Mouse (Mus musculus): Measurements from ENCODE around the gene Stard8.
"Not testable (repeated sequence)": the region's sequence is repeated elsewhere in the genome, so short reads cannot be mapped to it uniquely, and the experiment has no call there.

Gene Stard8

GRCm38 (mm10) chrX:99046360-99047055 lies 43.5 kb downstream of the Stard8 start:
- DNase-seq (ENCODE audit: low spot score) = no peak

GRCm38 (mm10) chrX:99048111-99048510 lies 45.1 kb downstream of the Stard8 start:
- DNase-seq (ENCODE audit: low spot score) = no peak

GRCm38 (mm10) chrX:99049247-99049646 lies 46.2 kb downstream of the Stard8 start:
- no peak for DNase-seq (ENCODE audit: low spot score)

GRCm38 (mm10) chrX:99050736-99051481 lies 47.9 kb downstream of the Stard8 start:
- no peak for DNase-seq (ENCODE audit: low spot score)

GRCm38 (mm10) chrX:99052255-99052654 lies 49.2 kb downstream of the Stard8 start:
- DNase-seq (ENCODE audit: low spot score) = no peak

GRCm38 (mm10) chrX:99054512-99054911 lies 51.5 kb downstream of the Stard8 start:
- no peak for DNase-seq (ENCODE audit: low spot score)

- no peak for DNase-seq (ENCODE audit: low spot score)
Observed at GRCm38 (mm10) chrX:99057772-99058440, 54.9 kb downstream of the Stard8 start.

- DNase-seq (ENCODE audit: low spot score) = no peak
Observed at GRCm38 (mm10) chrX:99059119-99059518, 56.1 kb downstream of the Stard8 start.

GRCm38 (mm10) chrX:99065582-99065981 lies 62.5 kb downstream of the Stard8 start:
- DNase-seq (ENCODE audit: low spot score) = no peak

- DNase-seq (ENCODE audit: low spot score) = no peak
Observed at GRCm38 (mm10) chrX:99066550-99066949, 63.5 kb downstream of the Stard8 start.

GRCm38 (mm10) chrX:99067232-99067631 lies 64.2 kb downstream of the Stard8 start:
- DNase-seq (ENCODE audit: low spot score) = no peak

GRCm38 (mm10) chrX:99067671-99068151 lies 64.7 kb downstream of the Stard8 start:
- no peak for DNase-seq (ENCODE audit: low spot score)

- DNase-seq (ENCODE audit: low spot score) = no peak
Observed at GRCm38 (mm10) chrX:99071188-99071587, 68.1 kb downstream of the Stard8 start.

- no peak for DNase-seq (ENCODE audit: low spot score)
Observed at GRCm38 (mm10) chrX:99072596-99072995, 69.5 kb downstream of the Stard8 start.

- DNase-seq (ENCODE audit: low spot score) = no peak
Observed at GRCm38 (mm10) chrX:99075111-99075510, 72.1 kb downstream of the Stard8 start.

- no peak for DNase-seq (ENCODE audit: low spot score)
Observed at GRCm38 (mm10) chrX:99076460-99076859, 73.4 kb downstream of the Stard8 start.

GRCm38 (mm10) chrX:99078374-99078892 lies 75.4 kb downstream of the Stard8 start:
- not testable (repeated sequence) for DNase-seq (ENCODE audit: low spot score)

- no peak for DNase-seq (ENCODE audit: low spot score)
Observed at GRCm38 (mm10) chrX:99092704-99093103, 89.7 kb downstream of the Stard8 start.

- not testable (repeated sequence) for DNase-seq (ENCODE audit: low spot score)
Observed at GRCm38 (mm10) chrX:99111088-99111724, 108.2 kb downstream of the Stard8 start.

GRCm38 (mm10) chrX:99119510-99119909 lies 116.5 kb downstream of the Stard8 start:
- DNase-seq (ENCODE audit: low spot score) = no peak
